9 mouse cellular contexts compared by ENCODE assay signal in genomic region chr11:120308441-120309320, GRCm38 (mm10). TPM values are rescaled to one million over a fixed set of nuclear protein-coding genes. Genes with fewer than 3 reads are reported as not detected.
DNase-seq lines count a peak whose midpoint lies in the region; ATAC-seq lines count a peak whose summit lies in the region.
"Had no signal": no experiment of that assay in that cellular context is flagged by ENCODE, and none has a peak within 500 bp of the region (broad histone marks: within the 10 kb centered on the region; RNA-seq: fewer than 3 reads in every experiment).

No protein-coding gene starts in this region.

- H3K4me1 ChIP-seq in forebrain, embryonic 15.5 days: peaks cover 53% of the 10 kb centered on the region
- H3K4me1 ChIP-seq in forebrain, embryonic 13.5 days: peaks cover 56% of the 10 kb centered on the region
- peaks cover 64% of the 10 kb centered on the region for H3K4me1 ChIP-seq in liver, embryonic 12.5 days

- H3K4me2 ChIP-seq in forebrain, embryonic 15.5 days (replicated peaks): no peak overlapping the region
- H3K4me2 ChIP-seq in forebrain, embryonic 13.5 days: no peak overlapping the region
- no peak overlapping the region for H3K4me2 ChIP-seq in liver, embryonic 12.5 days

- H3K4me3 ChIP-seq in forebrain, embryonic 15.5 days: no peak overlapping the region
- no peak overlapping the region for H3K4me3 ChIP-seq in forebrain, embryonic 13.5 days
- H3K4me3 ChIP-seq in liver, embryonic 12.5 days: no peak overlapping the region

- no peak overlapping the region for H3K9ac ChIP-seq in forebrain, embryonic 15.5 days (replicated peaks)
- H3K9ac ChIP-seq in forebrain, embryonic 13.5 days: no peak overlapping the region
- H3K9ac ChIP-seq in liver, embryonic 12.5 days: no peak overlapping the region

- H3K27ac ChIP-seq in forebrain, embryonic 15.5 days (replicated peaks): peak overlapping the region; percentile 43; the same call in 1 of the 2 replicates
- no peak overlapping the region for H3K27ac ChIP-seq in forebrain, embryonic 13.5 days
- H3K27ac ChIP-seq in liver, embryonic 12.5 days: no peak overlapping the region

- no peaks in the 10 kb centered on the region for H3K9me3 ChIP-seq in forebrain, embryonic 15.5 days
- no peaks in the 10 kb centered on the region for H3K9me3 ChIP-seq in forebrain, embryonic 13.5 days (replicated peaks)
- H3K9me3 ChIP-seq in liver, embryonic 12.5 days (replicated peaks): no peaks in the 10 kb centered on the region

- peaks cover 5% of the 10 kb centered on the region; the same call in 1 of the 2 replicates for H3K27me3 ChIP-seq in forebrain, embryonic 15.5 days
- peaks cover 24% of the 10 kb centered on the region for H3K27me3 ChIP-seq in forebrain, embryonic 13.5 days
- H3K27me3 ChIP-seq in liver, embryonic 12.5 days (replicated peaks): peaks cover 28% of the 10 kb centered on the region

- no peaks in the 10 kb centered on the region for H3K36me3 ChIP-seq in forebrain, embryonic 15.5 days
- no peaks in the 10 kb centered on the region for H3K36me3 ChIP-seq in forebrain, embryonic 13.5 days (ENCODE audit: poor library complexity, severe bottlenecking)
- no peaks in the 10 kb centered on the region for H3K36me3 ChIP-seq in liver, embryonic 12.5 days

- DNase-seq in liver: peak; percentile 2
- peak; percentile 7 for DNase-seq in urinary bladder, postnatal 10 days (ENCODE audit: low spot score)
- DNase-seq in urinary bladder, postnatal 14 days (ENCODE audit: low spot score): no peak
- DNase-seq in testis, postnatal 14 days (ENCODE audit: low spot score): peak; percentile 9
- no peak for DNase-seq in adrenal gland, postnatal 14 days

- ATAC-seq in forebrain, embryonic 15.5 days (replicated peaks): no peak
- no peak for ATAC-seq in forebrain, embryonic 13.5 days
- ATAC-seq in liver, embryonic 12.5 days: no peak

- 62% methylated on average over 15 of the region's 15 CpGs for WGBS in forebrain, embryonic 15.5 days
- 55% methylated on average over 15 of the region's 15 CpGs for WGBS in forebrain, embryonic 13.5 days
- 41% methylated on average over 15 of the region's 15 CpGs for WGBS in liver, embryonic 12.5 days (ENCODE audit: insufficient replicate concordance)

RNA-seq across cellular contexts. Expression of gene Actg1, which starts 39.7 kb away (rescaled TPM):
- polyA plus RNA-seq in forebrain, embryonic 15.5 days (2015; fragmentation: Nextera tagmentation; extraction: Ambion mirVana): 3,835 and 3,917 TPM in 2 replicates
- 3,229 and 3,555 TPM in 2 replicates for polyA plus RNA-seq in forebrain, embryonic 13.5 days (2015; fragmentation: Nextera tagmentation; extraction: Ambion mirVana)
- 952 and 1,008 TPM in 2 replicates for polyA plus RNA-seq in liver, embryonic 12.5 days (2016; fragmentation: Nextera tagmentation; extraction: Ambion mirVana)
- 1,064 and 1,109 TPM in 2 replicates for total RNA-seq in adrenal gland, postnatal 14 days (2021)

RNA-seq across cellular contexts. Expression of gene Fscn2, which starts 52.7 kb away (rescaled TPM):
- 0.97 and 1.3 TPM in 2 replicates for polyA plus RNA-seq in forebrain, embryonic 15.5 days (2015; fragmentation: Nextera tagmentation; extraction: Ambion mirVana)
- 1.3 and 1.7 TPM in 2 replicates for polyA plus RNA-seq in forebrain, embryonic 13.5 days (2015; fragmentation: Nextera tagmentation; extraction: Ambion mirVana)
- 0.16 and 0.18 TPM in 2 replicates for polyA plus RNA-seq in liver, embryonic 12.5 days (2016; fragmentation: Nextera tagmentation; extraction: Ambion mirVana)
- total RNA-seq in adrenal gland, postnatal 14 days (2021): 0.37 and 0.71 TPM in 2 replicates
- polyA plus RNA-seq: large intestine, adult 2 months had no signal

Comparison
In these comparisons a context has a peak if more than half of its experiments do, and no peak if none do; other contexts are left out.
1. DNase-seq: peak in liver (single experiment), urinary bladder, postnatal 10 days (single experiment) and testis, postnatal 14 days (single experiment); none in urinary bladder, postnatal 14 days (single experiment) and adrenal gland, postnatal 14 days (single experiment).